Mouse (Mus musculus): Measurements from ENCODE around the gene Tcf7l2.

DNA sequence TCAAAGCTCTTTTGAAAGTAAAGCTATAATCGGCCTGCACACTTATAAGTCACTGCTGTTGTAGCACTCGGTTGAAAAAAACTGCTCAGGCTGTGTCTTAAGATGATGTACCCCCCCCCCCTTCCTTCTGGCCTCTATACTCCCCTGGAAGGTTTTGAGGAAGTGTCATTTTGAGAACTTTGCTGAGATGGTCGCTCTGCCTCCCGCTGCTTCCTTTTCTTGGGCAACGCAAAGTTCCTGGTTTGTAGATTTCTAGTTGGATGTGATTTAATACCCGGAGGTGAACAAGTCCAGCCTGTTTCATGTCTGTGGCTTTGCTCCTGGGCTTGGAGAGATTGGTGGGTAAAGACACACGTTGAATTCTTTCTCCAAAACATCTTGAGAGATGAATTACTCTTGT is 33.2 kb downstream of the Tcf7l2 start:
- TF ChIP-seq POLR2AphosphoS2 (IDR thresholded peaks at IDR 0.05; ENCODE audit: insufficient read length, low read depth): no peak
- no peak for TF ChIP-seq POLR2A (IDR thresholded peaks at IDR 0.05; ENCODE audit: insufficient read length, low read depth)
- no peak for TF ChIP-seq TCF12 (IDR thresholded peaks at IDR 0.05; ENCODE audit: insufficient read depth, poor library complexity, severe bottlenecking)
